Mouse (Mus musculus) ES-E14 (cell line): ENCODE data around the gene Ceacam1.
"Not testable (repeated sequence)": the region's sequence is repeated elsewhere in the genome, so short reads cannot be mapped to it uniquely, and the experiment has no call there.

Source experiments
- CHD2 ChIP-seq: IDR thresholded peaks from 2 replicates; pipeline ENCODE4 v1.6.1; 2014; ENCODE audit warnings: mild to moderate bottlenecking, low read depth, low read length, inconsistent platforms
- HCFC1 ChIP-seq: IDR thresholded peaks from 2 replicates; pipeline ENCODE4 v1.6.1; 2012; ENCODE audit warnings: low read length, inconsistent platforms, borderline replicate concordance; ENCODE audit not compliant: insufficient read depth
- ZNF384 ChIP-seq: IDR thresholded peaks from 2 replicates; pipeline ENCODE4 v1.6.1; 2012; ENCODE audit warnings: low read depth, low read length, inconsistent platforms

DNA sequence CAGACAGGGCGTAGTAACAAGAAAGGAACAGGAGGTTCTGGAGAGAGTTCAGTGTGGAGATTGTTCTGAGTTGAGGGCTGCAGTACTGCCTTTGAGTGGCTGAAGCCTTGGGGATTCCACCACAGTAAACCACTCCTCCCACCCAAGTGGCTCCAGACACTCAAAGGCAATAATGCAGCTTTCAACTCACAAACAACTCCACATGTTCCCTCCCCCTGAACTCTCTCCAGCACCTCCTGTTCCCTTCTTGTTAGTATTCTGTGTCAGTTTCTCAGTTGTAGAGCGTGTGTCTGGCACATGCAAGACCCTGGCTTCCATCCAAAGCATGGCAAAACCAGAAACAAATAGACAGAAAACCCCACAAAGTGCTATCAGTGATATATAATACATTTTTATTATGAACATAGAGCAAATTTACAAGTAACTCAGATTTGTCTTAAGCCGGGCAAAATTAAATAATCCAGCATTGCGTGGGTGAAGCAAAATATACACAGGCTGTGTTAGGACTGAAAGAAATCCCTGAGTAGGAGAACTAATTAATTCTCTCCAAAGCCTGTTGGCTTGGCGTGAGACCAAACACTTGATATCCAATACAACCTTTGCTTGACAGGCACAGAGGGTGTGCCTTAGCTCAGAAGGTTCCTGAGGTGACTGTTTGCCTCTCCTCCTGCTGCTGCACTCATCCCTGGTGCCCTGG is 15.9 kb downstream of the Ceacam1 start:
- TF ChIP-seq CHD2, ZNF384, HCFC1: not testable (repeated sequence)
